Mouse (Mus musculus) liver, postnatal 0 days (tissue): Measurements from ENCODE around the gene Cherp. TPM values are rescaled to one million over a fixed set of nuclear protein-coding genes. Genes with fewer than 3 reads are reported as not detected.
A peak's percentile ranks its signal among the peaks of the same experiment; 100 is the strongest.

Experiments
- ATAC-seq: fragments of 200-750 bp; cut with Nextera tagmentation; 2 replicates; pipeline ENCODE4 v1.8.0; 2017; ENCODE audit warnings: mild to moderate bottlenecking, moderate library complexity
- DNase-seq: peaks from one replicate; pipeline ENCODE4 v3.0.0-alpha.2; 2016
- H3K27ac ChIP-seq: fragments of 300-500 bp; sonication (generic); 2 replicates; pipeline ENCODE4 v1.5.1; 2014; ENCODE audit warnings: antibody characterized with exemption, moderate library complexity, mild to moderate bottlenecking, low read depth
- H3K27me3 ChIP-seq: fragments of 300-500 bp; sonication (generic); 2 replicates; pipeline ENCODE4 v1.6.1; 2014; ENCODE audit warnings: low read length, control low read depth, mixed read lengths; ENCODE audit not compliant: insufficient read depth
- H3K36me3 ChIP-seq: fragments of 300-500 bp; sonication (generic); replicated peaks from 2 replicates; pipeline ENCODE4 v1.6.1; 2014; ENCODE audit warnings: mild to moderate bottlenecking, control low read depth, low read length, moderate library complexity, mixed read lengths; ENCODE audit not compliant: insufficient read depth
- H3K4me1 ChIP-seq: fragments of 300-500 bp; sonication (generic); 2 replicates; pipeline ENCODE4 v1.6.1; 2014; ENCODE audit warnings: antibody characterized with exemption, mild to moderate bottlenecking, control low read depth; ENCODE audit not compliant: insufficient read depth
- H3K4me2 ChIP-seq: fragments of 300-500 bp; sonication (generic); 2 replicates; pipeline ENCODE4 v1.6.1; 2014; ENCODE audit warnings: low read depth, mild to moderate bottlenecking, low read length, moderate library complexity, mixed read lengths
- H3K4me3 ChIP-seq: fragments of 300-500 bp; sonication (generic); 2 replicates; pipeline ENCODE4 v1.5.1; 2014; ENCODE audit warnings: low read depth, low read length
- H3K9ac ChIP-seq: fragments of 300-500 bp; sonication (generic); replicated peaks from 2 replicates; pipeline ENCODE4 v1.6.1; 2014; ENCODE audit warnings: mild to moderate bottlenecking, moderate library complexity
- H3K9me3 ChIP-seq: fragments of 300-500 bp; sonication (generic); 2 replicates; pipeline ENCODE4 v1.6.1; 2016; ENCODE audit warnings: mild to moderate bottlenecking, control low read depth, low read length, mixed read lengths
- CTCF ChIP-seq: sonication (generic); IDR thresholded peaks from 2 replicates; pipeline ENCODE4 v1.5.1; 2016; ENCODE audit warnings: antibody characterized with exemption, low read depth
- EP300 ChIP-seq: IDR thresholded peaks from 2 replicates; pipeline ENCODE4 v1.6.1; 2016; ENCODE audit warnings: antibody characterized with exemption, low read depth, mild to moderate bottlenecking
- WGBS: fragments of 180-500 bp; shearing (Covaris S2); extraction: QIAGEN DNeasy Blood & Tissue Kit; methylation state at CpG from one replicate; pipeline ENCODE4 v1.1.7; 2014; ENCODE audit not compliant: insufficient replicate concordance; 5-methylcytosine and 5-hydroxymethylcytosine counted together
- polyA plus RNA-seq: library from polyadenylated mRNA; unstranded; fragments of >200 nt; fragmentation: Nextera tagmentation; extraction: Ambion mirVana; gene quantifications from 2 replicates; pipeline ENCODE4 v1.2.1, GENCODE M21; 2015

The Cherp gene
- polyA plus RNA-seq, 1 experiment from 2014 or later: 11.2 TPM

DNA sequence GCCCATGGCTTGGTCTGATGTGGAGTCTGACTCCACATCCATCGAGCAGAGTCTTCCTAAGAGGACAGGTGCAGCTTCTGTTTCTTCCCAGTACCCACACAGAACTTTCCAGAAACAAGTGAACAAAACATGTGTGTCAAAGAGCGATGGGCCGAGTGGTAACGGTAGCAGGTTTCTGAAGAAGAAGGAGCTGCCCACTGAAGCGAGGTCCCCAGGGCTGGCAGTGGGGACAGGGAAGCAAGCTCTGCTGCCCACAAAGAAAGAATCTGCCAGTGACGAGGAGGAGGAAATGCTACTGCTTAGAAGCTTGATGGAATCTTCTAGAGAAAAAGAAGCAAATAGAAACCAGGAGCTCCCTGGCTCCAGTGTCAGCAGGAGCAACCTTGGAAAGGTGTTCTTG, 30.0 kb downstream of the Cherp start:
- no peaks in the 10 kb centered on the region for H3K27me3 ChIP-seq
- no peak overlapping the region for H3K4me3 ChIP-seq
- H3K4me2 ChIP-seq: no peak overlapping the region
- H3K4me1 ChIP-seq: peaks cover 10% of the 10 kb centered on the region; the same call in 1 of the 2 replicates
- H3K9ac ChIP-seq: no peak overlapping the region
- H3K9me3 ChIP-seq: no peaks in the 10 kb centered on the region
- 0 out of 2 replicates have a peak, but pooled peaks cover 5% of the 10 kb centered on the region for H3K36me3 ChIP-seq
- DNase-seq (no peak), ATAC-seq (no peak)
- peak overlapping the region; percentile 64 for H3K27ac ChIP-seq
- 76% methylated on average over 6 of the region's 6 CpGs for WGBS
- TF ChIP-seq CTCF: no peak
- TF ChIP-seq EP300: no peak

DNA sequence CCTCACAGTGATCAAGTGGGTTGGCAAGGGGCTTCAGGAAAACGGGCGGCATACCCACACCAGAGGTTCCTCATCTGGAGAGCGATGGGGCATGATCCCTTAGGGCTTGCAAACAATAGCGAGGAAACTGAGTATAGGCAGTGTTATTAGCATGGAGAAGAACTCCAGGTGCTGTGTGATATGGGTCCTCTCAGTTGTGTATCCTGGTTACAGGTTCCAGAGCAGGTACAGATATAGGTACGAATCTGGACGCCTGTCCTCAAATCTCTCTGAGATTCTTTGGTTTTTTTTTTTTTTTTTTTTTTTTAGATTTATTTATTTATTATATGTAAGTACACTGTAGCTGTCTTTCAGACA, 31.1 kb downstream of the Cherp start:
- 33% methylated on average over 6 of the region's 6 CpGs for whole genome bisulfite sequencing
- peak overlapping the region; percentile 67 for H3K9ac ChIP-seq
- no peaks in the 10 kb centered on the region for H3K36me3 ChIP-seq
- H3K4me2 ChIP-seq: peak overlapping the region; percentile 90
- peaks cover 10% of the 10 kb centered on the region; the same call in 1 of the 2 replicates for H3K4me1 ChIP-seq
- TF ChIP-seq CTCF (no peak), EP300 (no peak)
- no peaks in the 10 kb centered on the region for H3K27me3 ChIP-seq
- peak overlapping the region; percentile 47; the same call in 1 of the 2 replicates for H3K4me3 ChIP-seq
- ATAC-seq (peak; percentile 43), DNase-seq (no peak)
- 0 out of 2 replicates have a peak overlapping the region, but pooled peaks have one; percentile 31 for H3K27ac ChIP-seq
- H3K9me3 ChIP-seq: no peaks in the 10 kb centered on the region

DNA sequence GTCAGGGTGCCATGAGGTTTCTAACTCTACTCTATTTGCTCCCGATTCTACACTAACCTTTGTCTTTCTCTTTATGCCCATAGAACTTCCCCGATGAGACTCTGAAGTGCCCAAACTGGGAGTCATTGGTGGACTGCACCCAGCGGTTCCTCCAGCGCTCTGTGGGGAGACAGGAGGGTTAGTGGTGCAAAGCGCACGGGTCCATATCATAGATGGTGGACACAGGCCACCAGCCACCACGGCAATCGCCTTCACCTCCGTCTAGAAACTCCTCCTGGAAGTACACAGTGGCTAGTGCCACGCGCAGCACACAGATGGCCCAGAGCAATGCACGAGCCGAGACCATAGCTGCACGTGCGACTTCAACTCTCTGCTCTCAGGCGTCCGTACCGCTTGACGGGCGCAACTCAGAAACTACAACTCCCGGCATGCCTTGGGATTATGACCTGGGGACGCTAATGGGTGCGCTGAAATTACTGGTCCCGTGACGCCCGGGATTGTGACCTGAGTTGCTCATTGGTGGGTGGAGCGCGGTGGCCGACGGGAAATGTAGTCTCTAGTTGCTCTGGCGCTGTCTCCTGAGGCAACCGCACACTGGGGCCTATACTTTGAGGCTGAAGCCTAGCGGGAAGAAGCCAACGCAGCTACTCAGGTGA, 31.6 kb downstream of the Cherp start, which contains the start of the genes Calr3 and 1700030K09Rik:
TSS of gene Calr3 (minus strand) at position 533 of the 656 bp plus-strand sequence.
TSS of gene 1700030K09Rik (plus strand) at position 543 of the 656 bp plus-strand sequence.
- peak within 1 kb of the TSS; percentile 64 for H3K27ac ChIP-seq
- peak within 1 kb of the TSS; percentile 67 for H3K9ac ChIP-seq
- H3K4me1 ChIP-seq: peaks cover 10% of the 10 kb centered on the region; the same call in 1 of the 2 replicates
- peak within 1 kb of the TSS; percentile 90 for H3K4me2 ChIP-seq
- H3K9me3 ChIP-seq: no peaks in the 10 kb centered on the region
- WGBS: 5% methylated on average over 34 of the region's 34 CpGs
- no peaks in the 10 kb centered on the region for H3K27me3 ChIP-seq
- peak within 1 kb of the TSS; percentile 47 for H3K4me3 ChIP-seq
- DNase-seq (peak; percentile 98), ATAC-seq (peak; percentile 99)
- TF ChIP-seq CTCF (no peak), EP300 (no peak)
- H3K36me3 ChIP-seq: no peaks in the 10 kb centered on the region

DNA sequence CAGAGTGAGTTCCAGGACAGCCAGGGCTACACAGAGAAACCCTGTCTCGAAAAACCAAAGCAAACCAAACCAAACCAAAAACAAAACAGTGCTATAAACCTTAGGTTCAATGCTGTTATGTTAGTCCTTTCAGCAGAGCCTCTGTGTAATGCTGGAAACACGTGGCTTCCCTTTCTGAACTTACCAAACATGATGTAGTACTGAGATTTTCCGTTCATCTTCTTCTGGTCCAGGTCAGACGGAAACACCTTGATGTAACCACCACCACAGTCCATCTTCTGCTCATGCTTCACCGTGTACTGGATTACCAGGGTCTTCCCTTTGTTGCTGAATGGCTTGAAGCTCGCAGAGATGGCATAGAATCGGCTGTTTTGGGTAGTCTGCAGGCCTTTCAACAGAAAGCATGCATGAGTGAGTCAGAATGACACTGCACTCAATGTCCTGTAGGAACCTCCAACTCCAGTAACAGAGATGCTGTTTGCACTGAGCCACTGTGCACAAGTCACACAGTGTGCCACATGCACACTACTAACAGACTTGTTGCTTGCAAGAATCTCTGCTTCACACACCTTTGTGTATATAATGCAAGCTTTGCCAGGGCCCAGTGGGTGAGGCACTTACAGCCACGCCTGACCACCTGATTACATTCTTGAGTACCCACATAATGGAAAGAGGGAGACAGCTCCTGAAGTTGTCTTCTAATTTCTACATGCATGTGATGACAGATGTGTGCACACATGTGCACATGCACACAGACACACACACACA, 36.6 kb downstream of the Cherp start:
- Histone ChIP-seq H3K9ac (no peak overlapping the region), H3K4me3 (no peak overlapping the region), H3K4me1 (peaks cover 8% of the 10 kb centered on the region), H3K27ac (no peak overlapping the region), H3K36me3 (no peaks in the 10 kb centered on the region), H3K9me3 (no peaks in the 10 kb centered on the region), H3K4me2 (no peak overlapping the region), H3K27me3 (no peaks in the 10 kb centered on the region)
- no peak for ATAC-seq
- 73% methylated on average over 8 of the region's 8 CpGs for WGBS
- TF ChIP-seq CTCF (no peak), EP300 (no peak)
- no peak for DNase-seq

DNA sequence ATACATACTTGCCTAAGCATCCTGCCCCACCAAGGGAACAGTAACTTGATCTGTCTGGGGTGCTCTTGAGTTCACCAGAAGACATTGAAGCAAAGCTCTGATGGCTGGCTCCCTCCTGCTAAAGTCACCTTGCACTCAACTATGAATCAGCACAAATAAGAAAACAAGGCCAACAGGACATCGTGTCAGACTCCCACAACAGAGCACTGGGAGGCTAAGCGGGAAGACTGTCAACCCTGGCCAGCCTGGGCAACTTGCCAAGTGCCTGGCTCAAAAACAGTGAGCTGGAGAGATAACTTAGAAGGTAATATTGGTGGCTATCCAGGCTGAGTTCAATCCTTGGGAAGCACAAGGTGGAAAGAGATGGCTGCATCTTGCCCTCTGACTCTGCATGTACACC, 40.1 kb downstream of the Cherp start:
- no peak overlapping the region for H3K4me2 ChIP-seq
- TF ChIP-seq EP300 (no peak), CTCF (no peak)
- DNase-seq: peak; percentile 76
- H3K4me1 ChIP-seq: peaks cover 3% of the 10 kb centered on the region; the same call in 1 of the 2 replicates
- no peak overlapping the region for H3K27ac ChIP-seq
- WGBS: 22% methylated on average over 2 of the region's 2 CpGs
- no peak overlapping the region for H3K9ac ChIP-seq
- no peaks in the 10 kb centered on the region for H3K27me3 ChIP-seq
- peak; percentile 76 for ATAC-seq
- H3K36me3 ChIP-seq: no peaks in the 10 kb centered on the region
- H3K4me3 ChIP-seq: no peak overlapping the region
- H3K9me3 ChIP-seq: no peaks in the 10 kb centered on the region

DNA sequence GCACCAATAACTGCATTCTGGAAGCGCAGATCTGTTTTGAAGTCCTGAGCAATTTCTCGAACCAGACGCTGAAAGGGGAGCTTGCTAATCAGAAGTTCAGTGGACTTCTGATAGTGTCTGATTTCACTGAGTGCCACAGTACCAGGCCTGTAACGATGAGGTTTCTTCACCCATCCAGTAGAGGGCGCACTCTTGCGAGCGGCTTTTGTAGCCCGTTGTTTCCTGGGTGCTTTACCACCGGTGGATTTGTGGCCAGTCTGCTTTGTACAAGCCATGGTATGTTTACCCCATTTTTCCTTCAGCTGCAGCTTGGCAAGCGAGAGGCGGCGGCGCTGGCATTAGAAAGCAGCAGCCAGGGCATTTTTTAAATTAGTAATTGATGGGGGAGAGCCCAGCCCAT, 45.4 kb downstream of the Cherp start:
- WGBS: 48% methylated on average over 13 of the region's 13 CpGs
- Histone ChIP-seq H3K27ac (no peak overlapping the region), H3K9me3 (no peaks in the 10 kb centered on the region), H3K4me2 (no peak overlapping the region), H3K4me1 (no peaks in the 10 kb centered on the region), H3K4me3 (no peak overlapping the region), H3K36me3 (no peaks in the 10 kb centered on the region), H3K27me3 (no peaks in the 10 kb centered on the region), H3K9ac (no peak overlapping the region)
- TF ChIP-seq CTCF: peak; percentile 86
- no peak for TF ChIP-seq EP300
- peak; percentile 49 for DNase-seq
- no peak for ATAC-seq
